Mouse (Mus musculus): Measurements from ENCODE around the gene Tab1.

DNA sequence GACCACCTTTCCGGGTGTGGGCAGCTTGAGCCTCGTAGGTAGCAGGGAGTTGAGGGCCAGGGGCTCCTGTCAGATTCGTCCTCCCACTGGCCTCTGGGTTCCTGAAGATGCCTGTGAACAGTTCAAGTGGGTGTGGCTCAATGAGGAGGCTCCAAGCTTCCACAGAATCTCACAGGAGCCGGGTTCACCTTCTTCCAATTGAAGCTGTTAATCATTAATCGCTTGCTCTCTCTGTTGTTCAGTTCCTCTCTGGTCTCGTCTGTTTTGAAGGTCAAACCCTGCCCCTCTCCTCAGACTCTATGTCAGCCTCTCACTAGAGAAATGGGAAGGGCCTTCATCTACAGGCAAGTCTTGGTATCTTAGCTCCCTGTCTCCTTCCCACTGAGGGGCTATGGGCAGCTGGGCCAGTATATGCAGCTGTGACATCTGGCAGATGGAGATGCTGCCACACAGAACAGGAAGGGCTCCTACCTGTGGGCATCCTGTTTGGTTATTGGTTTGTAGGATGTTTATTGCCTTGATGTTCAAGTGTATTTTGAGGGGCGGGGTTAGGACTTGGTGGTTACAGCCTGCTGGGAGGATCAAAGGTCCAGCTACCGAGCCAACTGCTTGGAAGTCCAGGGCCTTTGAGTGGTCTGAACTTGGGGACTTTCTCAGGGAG lies 58.8 kb downstream of the Tab1 start:
- no peak for TF ChIP-seq CTCF (IDR thresholded peaks at IDR 0.05; ENCODE audit: control insufficient read depth, insufficient read depth, insufficient replicate concordance, low read depth, low read length)
- no peak for TF ChIP-seq POLR2A (IDR thresholded peaks at IDR 0.05; ENCODE audit: control insufficient read depth, low read depth, low read length)

All from testis, adult 2 months (tissue).